Mouse (Mus musculus): ENCODE data around the gene Ltk.

Ltk gene

GRCm38 (mm10) chr2:119703171-119703570 lies 57.1 kb downstream of the Ltk start:
- DNase-seq (ENCODE audit: low read depth, low spot score), result no peak

Measured in retina, adult 2 months (tissue).